Mouse (Mus musculus): ENCODE measurements at regions not wholly inside any gene's neighbourhood (a gene's known extent, or its start where the extent isn't known, plus 50 kb on each side); places are given as distances from the start of the nearest gene placed in this dataset.

DNA sequence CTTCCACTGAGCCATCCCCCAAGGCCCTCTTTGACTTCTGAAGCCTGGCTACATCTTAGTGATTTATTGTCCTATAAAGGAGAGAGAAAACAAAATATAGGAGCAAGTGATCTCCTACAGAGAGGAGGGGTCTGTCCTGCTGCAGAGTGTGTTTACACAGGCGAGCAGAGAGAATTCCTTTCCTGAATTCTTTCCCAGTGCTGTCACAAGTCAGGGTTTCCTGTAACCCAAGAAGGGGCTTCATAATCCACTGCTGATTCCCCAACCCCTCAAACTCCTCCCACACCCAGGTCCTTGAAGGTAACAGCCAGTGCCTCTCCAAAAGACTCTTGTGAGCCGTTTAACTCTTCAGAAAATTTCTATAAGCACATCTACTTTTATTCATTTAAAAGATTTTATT is 66.8 kb upstream of the Tpm1 start:
- no peak for TF ChIP-seq CTCF (IDR thresholded peaks at IDR 0.05; ENCODE audit: borderline replicate concordance, control insufficient read depth, extremely low read depth, insufficient read depth, low read length, poor library complexity)
- no peak for TF ChIP-seq POLR2A (IDR thresholded peaks at IDR 0.05; ENCODE audit: control insufficient read depth, extremely low read depth, insufficient read depth, low read length, poor library complexity)

Measured in thymus, adult 2 months (tissue).